Mouse (Mus musculus) layer of hippocampus, adult 9-11 months (tissue): ENCODE results near the gene Gngt2.
"Not testable (repeated sequence)": the region's sequence is repeated elsewhere in the genome, so short reads cannot be mapped to it uniquely, and the experiment has no call there.

Experiments used
- DNase-seq: peaks from one replicate; pipeline ENCODE4 v3.0.0; 2022

The Gngt2 gene

GRCm38 (mm10) chr11:95841498-95841830 is 4.4 kb downstream of the Gngt2 start:
- DNase-seq = no peak

DNA sequence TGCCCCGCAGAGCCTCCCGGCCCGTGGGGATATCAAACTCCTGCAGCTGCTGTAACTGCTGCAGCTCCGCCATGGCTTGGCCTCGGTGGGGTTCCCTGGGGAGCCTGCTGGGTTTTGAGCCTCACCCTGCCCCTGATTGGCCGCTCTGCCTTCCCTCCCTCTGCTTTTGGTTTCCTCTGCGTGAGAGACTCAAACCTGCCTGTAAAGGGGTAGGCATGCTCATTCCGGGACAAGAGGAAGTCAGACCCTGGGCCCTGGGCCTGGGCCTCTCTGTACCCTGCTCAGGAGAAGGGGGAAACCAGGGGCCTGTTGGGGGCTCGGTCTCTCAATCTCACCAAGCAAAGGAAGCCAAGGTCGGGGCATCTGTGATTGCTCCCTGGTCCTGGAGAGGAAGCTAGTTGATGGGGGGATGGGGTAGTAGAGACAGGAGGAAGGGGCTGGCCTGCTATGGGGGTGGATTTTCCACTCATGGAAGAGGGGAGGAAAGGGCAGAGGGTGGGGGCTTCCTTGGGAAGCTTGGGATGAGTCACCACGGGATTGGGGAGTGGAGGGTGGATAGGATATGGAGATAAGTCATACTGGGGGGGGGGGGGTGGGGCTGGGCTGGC is 5.2 kb downstream of the Gngt2 start, which contains the start of gene Abi3:
Gene Abi3 (minus strand): TSS at position 403 of the 608 bp plus-strand sequence.
- peak; percentile 71 for DNase-seq

DNA sequence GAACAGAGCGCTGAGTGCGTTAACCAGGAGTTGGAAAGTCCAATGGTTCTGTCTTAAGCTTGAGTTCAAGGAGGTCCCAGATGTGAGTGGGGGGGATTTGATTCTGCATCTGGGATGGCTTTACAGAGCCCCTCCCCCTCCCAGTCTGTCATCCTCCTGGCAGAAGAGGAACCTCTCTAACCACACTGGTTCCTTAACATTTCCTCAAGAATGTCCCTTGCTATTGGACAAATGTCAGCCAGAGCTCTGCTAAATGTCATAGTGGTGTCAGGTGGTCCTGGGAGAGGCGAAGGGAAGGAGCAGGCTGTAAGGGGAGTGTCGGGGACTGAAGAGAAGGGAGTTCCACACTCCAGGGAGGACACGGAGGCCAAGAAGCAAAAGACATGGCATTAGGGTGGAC is 5.9 kb downstream of the Gngt2 start:
- no peak for DNase-seq

DNA sequence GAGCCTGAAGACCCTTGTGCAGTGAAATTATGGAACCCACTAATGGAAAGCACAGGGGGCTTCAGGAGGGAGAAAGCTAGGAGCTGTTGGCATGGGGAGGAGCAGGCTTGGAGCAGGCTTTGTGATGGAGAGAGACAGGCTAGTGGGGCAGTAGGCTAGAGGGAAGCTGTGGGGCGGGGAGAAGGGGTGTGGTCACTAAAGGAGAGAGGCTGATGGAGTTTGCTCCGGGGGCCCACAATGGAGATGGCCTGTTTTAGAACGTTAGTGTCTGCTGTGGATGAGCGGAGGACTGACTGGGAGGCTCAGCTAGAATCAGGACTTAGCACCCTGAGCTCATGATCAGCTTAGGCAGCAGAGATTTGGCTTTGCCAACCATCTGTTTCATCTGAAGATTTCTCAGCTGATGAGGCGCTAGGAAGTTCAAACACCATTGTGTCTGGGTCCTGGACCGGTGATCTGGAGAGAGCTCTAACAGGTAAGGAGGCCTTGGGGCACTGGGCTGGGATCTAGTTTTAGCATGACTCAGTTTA is 6.5 kb downstream of the Gngt2 start:
- no peak for DNase-seq

GRCm38 (mm10) chr11:95844935-95845334 is 7.9 kb downstream of the Gngt2 start:
- DNase-seq = no peak

DNA sequence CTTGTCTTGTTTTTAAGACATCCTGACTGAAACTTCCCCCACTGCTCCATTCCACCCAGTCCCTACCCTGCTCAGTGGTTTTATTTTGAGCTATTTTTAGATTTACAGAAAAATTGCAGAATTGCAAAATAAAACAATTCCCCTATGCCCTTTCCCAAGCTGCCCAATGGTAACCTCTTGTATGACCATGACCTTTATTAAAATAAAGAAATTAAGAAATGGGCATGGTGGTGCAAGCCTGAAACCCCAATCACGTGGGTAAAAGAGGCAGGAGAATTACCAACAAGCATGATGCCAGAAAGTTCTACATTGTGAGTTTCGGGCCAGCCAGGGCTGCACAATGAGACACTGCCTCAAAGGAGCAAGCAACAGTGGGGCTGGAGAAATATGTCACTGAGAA is 13.9 kb downstream of the Gngt2 start:
- no peak for DNase-seq

GRCm38 (mm10) chr11:95853684-95854083 is 16.7 kb downstream of the Gngt2 start:
- peak; percentile 39 for DNase-seq

DNA sequence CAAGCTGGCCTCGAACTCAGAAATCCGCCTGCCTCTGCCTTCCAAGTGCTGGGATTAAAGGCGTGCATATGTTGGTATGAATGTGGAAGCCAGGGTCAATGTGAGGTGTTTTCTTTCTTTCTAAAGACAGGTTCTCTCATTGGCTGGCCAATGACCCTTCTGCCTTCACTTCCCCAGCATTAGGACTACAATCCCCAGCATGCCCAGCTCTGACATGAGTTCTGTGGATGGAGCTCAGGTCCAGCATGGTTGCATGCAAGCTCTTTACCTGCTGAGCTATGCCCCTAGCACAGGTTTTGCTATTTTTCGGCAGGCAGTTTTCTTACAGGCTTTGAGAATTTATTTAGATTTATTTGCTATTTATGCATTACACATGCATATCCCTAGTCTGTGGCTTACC is 20.3 kb downstream of the Gngt2 start:
- no peak for DNase-seq

- DNase-seq = peak; percentile 56
Observed at GRCm38 (mm10) chr11:95857716-95858527, 20.9 kb downstream of the Gngt2 start.

GRCm38 (mm10) chr11:95858528-95859467 is 21.8 kb downstream of the Gngt2 start:
- DNase-seq = peak; percentile 98

DNA sequence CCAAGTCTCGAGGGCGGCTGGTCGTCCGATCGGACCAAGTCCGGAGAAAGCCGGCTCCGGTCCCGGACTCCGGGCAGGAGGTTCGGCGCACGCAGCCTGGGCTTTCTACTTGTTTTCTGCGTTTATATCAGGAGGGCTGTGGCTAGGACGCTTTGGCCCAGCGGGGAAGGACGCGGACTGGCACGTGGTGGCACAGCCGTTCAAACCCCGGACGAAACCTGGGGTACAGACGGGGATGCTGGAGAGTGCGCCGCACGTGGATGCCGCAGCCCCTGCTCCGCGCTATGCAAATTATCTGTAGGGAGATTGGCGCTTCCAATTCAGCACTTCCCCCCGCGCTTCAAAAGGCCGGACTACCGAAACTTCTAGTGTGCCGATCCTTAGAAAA is 22.4 kb downstream of the Gngt2 start:
- DNase-seq = peak; percentile 63

GRCm38 (mm10) chr11:95860071-95860490 is 23.1 kb downstream of the Gngt2 start:
- DNase-seq = no peak

GRCm38 (mm10) chr11:95861397-95861796 is 24.4 kb downstream of the Gngt2 start:
- no peak for DNase-seq

GRCm38 (mm10) chr11:95869442-95869841 is 32.4 kb downstream of the Gngt2 start:
- no peak for DNase-seq

- no peak for DNase-seq
Observed at GRCm38 (mm10) chr11:95869918-95870470, 33.0 kb downstream of the Gngt2 start.

- no peak for DNase-seq
Observed at GRCm38 (mm10) chr11:95875804-95876203, 38.8 kb downstream of the Gngt2 start.

DNA sequence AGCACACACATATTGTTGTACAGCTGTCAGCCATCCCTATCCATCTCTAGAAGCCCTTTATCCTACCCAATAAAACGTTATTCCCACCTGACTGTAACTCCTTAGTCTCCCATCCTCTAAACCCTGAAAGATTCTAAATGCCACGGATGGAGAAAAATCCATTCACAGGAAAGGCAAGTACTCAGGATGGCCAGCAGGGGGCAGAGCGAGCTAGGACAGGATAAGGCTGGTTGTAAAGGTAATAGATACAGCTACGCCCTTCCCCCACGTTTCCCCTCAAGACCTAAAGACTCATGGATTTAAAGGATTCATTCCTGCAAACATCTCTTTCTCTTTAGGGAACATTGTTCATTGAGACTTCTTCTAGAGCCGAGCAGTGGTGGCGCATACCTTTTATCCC is 39.3 kb downstream of the Gngt2 start:
- no peak for DNase-seq

DNA sequence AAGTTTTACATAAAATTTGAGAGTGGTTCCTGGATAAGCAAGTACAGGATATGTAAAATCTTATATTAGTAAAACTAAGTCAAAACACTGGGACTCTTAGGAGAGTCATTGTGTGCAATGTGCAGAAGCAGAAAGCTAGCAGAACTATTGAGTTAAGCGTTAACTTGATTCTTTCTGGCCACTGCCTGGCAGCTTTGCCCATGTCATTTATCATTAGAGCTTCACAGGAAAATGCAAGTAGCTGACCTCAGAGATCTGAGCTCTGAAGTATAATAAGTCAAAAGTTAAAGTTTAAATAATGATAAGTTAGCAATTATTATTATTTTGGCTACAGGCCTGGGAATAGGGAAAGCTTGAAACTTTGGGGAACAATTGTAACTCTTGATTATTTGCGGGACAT is 42.8 kb downstream of the Gngt2 start:
- DNase-seq = not testable (repeated sequence)

DNA sequence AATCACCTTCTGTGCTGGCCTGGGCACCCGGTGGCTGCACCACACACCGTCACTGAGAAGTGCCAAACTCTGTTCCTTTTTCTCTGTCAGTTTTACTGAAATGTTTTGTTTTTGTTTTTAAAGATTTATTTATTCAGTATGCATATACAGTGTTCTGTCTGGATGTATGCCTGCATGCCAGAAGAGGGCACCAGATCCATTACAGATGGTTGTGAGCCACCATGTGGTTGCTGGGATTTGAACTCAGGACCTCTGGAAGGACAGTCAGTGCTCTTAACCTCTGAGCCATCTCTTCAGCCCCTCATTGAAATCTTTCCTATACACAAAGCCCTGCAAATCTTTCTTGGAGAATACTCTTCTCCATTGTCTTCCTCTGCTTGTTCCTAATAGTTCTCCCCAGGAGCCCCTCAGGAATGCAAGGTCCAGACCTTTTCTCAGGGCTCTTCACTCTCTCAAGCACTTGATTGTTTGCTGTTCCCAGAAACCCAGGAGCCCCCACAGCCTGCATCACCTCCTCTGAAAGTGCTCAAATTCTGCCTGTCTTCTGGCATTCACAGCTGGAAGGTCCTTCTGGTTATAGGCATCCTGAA is 53.5 kb downstream of the Gngt2 start:
- DNase-seq = no peak
